Mouse (Mus musculus): ENCODE results near the gene Zfp273. TPM values are rescaled to one million over a fixed set of nuclear protein-coding genes. Genes with fewer than 3 reads are reported as not detected.
"Not testable (repeated sequence)": the region's sequence is repeated elsewhere in the genome, so short reads cannot be mapped to it uniquely, and the experiment has no call there.

The Zfp273 gene
- polyA plus RNA-seq (2015; fragmentation: Nextera tagmentation; extraction: Ambion mirVana), result 9.5 and 10.1 TPM in 2 replicates

DNA sequence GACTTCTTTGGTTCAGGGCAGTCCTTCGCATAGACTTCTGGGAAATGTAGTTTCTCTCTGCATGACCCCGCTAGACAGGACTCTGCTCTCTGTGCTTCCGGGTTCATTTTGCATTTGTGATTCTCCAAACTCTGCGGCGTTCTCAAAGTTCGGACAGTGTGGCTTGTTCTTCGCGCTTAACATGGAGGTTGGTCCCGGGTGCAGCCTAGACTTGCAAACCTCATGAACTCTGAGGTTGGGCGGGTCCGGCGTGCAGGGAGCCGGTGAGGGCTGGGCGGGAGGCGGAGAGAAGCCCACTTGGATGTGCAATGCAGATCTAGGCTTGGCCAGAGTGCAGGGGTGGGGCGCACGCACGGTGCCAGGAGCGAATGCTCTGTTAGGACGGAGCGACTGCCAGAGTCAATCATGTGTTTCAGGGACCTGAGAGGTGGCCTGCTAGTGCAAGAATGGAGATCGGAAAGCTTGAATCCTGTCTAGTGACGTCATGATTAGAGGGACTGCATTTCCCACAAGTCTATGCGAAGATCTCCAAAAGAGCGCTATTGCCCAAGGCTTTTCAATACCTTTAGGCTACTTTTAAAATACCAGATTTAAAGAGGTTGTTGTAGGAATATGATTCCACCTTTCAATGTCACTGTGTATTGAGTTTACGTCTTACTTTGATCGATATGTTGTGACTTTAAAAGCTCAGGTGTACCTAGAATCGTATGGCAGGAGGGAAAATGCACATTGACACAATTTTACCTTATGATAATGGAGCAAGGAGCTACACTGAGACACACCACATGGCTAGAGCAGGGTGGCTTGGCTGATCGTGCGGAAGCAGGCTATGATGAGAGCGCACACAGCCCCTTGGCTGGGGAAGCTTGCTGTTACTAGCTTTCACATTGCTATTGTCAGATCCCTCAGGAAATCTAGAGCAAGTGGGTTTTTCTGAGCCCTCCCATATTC is at the start of gene Zfp273:
Zfp273 (plus strand) TSS at position 31 of the 951 bp plus-strand sequence.
- H3K4me1 ChIP-seq, result peaks cover 3% of the 10 kb centered on the region; the same call in 1 of the 2 replicates
- peak within 1 kb of the TSS; percentile 81 for H3K9ac ChIP-seq
- peak within 1 kb of the TSS; percentile 91 for H3K27ac ChIP-seq
- H3K9me3 ChIP-seq, result 0 out of 2 replicates have a peak, but pooled peaks cover 16% of the 10 kb centered on the region
- peaks cover 17% of the 10 kb centered on the region for H3K36me3 ChIP-seq
- 5% methylated on average over 31 of the region's 31 CpGs for WGBS
- H3K27me3 ChIP-seq, result no peaks in the 10 kb centered on the region
- peak within 1 kb of the TSS; percentile 84 for H3K4me3 ChIP-seq
- peak; percentile 90 for ATAC-seq (ENCODE audit: insufficient number of reproducible peaks, insufficient read depth, low FRiP score, low TSS enrichment, low read depth)
- peak within 1 kb of the TSS; percentile 72 for H3K4me2 ChIP-seq

DNA sequence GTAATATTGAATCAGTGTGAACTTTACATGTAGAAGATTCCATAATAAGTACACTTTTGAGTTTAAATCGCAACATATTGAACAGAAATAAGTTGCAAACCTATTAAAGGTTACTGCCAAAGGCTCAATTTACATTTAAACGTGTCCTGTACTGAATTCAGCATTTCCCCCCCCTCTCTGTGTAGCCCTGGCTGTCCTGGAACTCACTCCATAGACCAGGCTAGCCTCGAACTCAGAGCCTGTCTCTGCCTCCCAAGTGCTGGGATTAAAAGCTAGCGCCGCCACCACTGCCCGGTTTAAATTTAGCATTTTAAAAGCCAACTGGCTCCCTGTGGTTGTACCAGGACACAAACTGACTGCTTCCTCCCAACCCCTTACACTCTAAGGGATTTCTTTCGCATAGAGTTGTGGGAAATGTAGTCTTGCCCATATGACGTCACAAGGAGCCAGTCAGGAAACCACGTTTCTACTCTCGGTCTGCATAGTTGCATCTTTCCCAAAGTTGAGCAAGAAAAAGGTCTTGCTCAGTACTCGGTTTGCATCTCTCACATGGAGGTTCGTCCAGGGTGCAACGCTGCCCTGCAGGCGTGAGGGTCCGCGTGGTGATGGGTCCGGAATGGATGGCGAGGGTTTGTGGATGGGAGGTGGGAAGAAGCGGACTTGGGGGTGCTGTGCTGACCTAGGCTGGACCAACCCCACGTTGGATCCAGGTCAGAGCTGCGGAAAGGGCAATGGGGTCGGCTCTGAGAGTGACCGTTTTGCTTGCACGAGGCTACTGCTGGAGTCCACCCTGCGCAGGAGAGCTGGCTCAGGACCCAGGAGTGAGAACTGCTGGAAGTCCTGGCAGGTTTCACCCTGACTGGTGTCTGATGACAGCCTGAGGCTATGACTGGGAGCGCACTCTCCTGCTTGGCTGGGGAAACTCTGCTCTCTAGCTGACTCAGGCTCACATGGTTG is 34.0 kb upstream of the Zfp273 start, which contains the start of gene Zfp493:
Zfp493 (plus strand) TSS at position 429 of the 957 bp plus-strand sequence.
- H3K36me3 ChIP-seq, result no peaks in the 10 kb centered on the region
- no peaks in the 10 kb centered on the region for H3K9me3 ChIP-seq
- H3K4me2 ChIP-seq, result peak within 1 kb of the TSS; percentile 79
- peak within 1 kb of the TSS; percentile 69 for H3K4me3 ChIP-seq
- H3K9ac ChIP-seq, result peak within 1 kb of the TSS; percentile 79
- H3K27me3 ChIP-seq, result no peaks in the 10 kb centered on the region
- peak; percentile 90 for ATAC-seq (ENCODE audit: insufficient number of reproducible peaks, insufficient read depth, low FRiP score, low TSS enrichment, low read depth)
- peak within 1 kb of the TSS; percentile 49 for H3K27ac ChIP-seq
- peaks cover 4% of the 10 kb centered on the region; the same call in 1 of the 2 replicates for H3K4me1 ChIP-seq
- 6% methylated on average over 26 of the region's 26 CpGs for WGBS

DNA sequence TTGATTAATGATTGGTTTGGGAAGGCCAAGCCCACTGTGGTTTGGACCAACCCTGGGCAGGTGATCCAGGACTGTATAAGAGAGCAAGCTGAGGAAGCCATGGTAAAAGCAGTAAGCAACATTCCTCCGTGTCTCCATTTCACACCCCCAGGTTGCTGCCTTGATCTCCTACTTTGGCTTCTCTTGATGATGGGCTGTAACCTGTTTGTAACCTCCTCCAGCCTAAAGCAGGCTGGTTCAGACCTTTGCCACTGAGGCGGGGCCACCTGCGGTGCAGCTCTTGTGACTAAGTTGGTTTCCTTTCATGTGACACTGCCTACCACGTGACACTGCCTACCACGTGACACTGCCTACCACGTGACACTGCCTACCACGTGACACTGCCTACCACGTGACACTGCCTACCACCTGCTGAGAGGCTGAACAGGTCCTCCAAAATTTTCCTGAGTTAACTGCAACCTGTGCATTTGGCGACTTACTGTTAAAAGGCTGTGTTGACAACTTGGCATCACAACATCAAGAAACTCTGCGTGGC is 21.6 kb upstream of the Zfp273 start:
- Histone ChIP-seq H3K27ac (no peak overlapping the region), H3K9me3 (0 out of 2 replicates have a peak, but pooled peaks cover 3% of the 10 kb centered on the region), H3K9ac (no peak overlapping the region), H3K4me2 (no peak overlapping the region), H3K27me3 (no peaks in the 10 kb centered on the region), H3K4me1 (no peaks in the 10 kb centered on the region), H3K4me3 (no peak overlapping the region), H3K36me3 (peaks cover 6% of the 10 kb centered on the region)
- WGBS, result 90% methylated on average over 10 of the region's 10 CpGs
- no peak for ATAC-seq (ENCODE audit: insufficient number of reproducible peaks, insufficient read depth, low FRiP score, low TSS enrichment, low read depth)

DNA sequence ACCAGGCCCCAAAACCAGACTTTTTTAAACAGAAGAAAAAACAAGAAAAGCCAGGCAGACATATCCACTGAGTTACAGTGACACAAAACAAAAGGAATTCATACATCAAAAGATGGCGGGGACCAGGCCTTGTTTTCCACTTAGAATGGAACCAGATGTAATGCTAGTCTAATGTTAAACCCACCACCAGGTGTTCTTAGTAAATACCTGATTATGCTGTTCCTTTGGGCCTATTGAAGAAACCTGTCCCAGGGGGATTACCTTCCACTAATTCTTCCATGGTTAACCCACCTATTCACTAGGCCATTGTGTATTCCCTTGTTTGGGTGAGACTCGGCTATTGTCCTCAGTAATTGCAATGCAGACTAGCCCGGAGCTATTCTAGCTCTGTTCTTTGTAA is 14.9 kb upstream of the Zfp273 start:
- Histone ChIP-seq H3K9ac (no peak overlapping the region), H3K4me3 (no peak overlapping the region), H3K27ac (no peak overlapping the region), H3K4me1 (no peaks in the 10 kb centered on the region), H3K9me3 (no peaks in the 10 kb centered on the region), H3K4me2 (no peak overlapping the region), H3K27me3 (no peaks in the 10 kb centered on the region), H3K36me3 (no peaks in the 10 kb centered on the region)
- ATAC-seq (ENCODE audit: insufficient number of reproducible peaks, insufficient read depth, low FRiP score, low TSS enrichment, low read depth), result no peak
- 62% methylated on average over 3 of the region's 3 CpGs for WGBS

DNA sequence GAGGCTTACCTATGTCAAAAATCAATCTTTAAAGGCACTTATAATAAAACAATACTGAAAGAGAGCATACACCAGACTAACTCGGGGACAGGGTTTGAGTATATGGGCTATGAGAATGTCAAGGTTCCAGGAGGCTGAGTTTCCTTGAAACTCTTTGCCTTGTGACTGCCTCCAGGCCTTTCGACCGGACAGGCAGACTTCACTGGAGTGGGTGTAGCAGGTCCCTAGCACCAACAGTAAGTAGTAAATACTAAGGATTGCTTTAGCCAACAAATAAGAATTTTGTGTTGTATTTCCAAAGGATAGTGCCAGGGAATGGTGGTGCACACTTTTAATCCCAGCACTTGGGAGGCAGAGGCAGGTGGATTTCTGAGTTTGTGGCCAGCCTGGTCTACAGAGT is 14.4 kb upstream of the Zfp273 start:
- ATAC-seq (ENCODE audit: insufficient number of reproducible peaks, insufficient read depth, low FRiP score, low TSS enrichment, low read depth); H3K27me3 ChIP-seq; H3K9me3 ChIP-seq; H3K9ac ChIP-seq; H3K4me3 ChIP-seq; H3K4me1 ChIP-seq; H3K27ac ChIP-seq; H3K4me2 ChIP-seq; H3K36me3 ChIP-seq: not testable (repeated sequence)
- whole genome bisulfite sequencing, result 86% methylated on average over 3 of the region's 3 CpGs

DNA sequence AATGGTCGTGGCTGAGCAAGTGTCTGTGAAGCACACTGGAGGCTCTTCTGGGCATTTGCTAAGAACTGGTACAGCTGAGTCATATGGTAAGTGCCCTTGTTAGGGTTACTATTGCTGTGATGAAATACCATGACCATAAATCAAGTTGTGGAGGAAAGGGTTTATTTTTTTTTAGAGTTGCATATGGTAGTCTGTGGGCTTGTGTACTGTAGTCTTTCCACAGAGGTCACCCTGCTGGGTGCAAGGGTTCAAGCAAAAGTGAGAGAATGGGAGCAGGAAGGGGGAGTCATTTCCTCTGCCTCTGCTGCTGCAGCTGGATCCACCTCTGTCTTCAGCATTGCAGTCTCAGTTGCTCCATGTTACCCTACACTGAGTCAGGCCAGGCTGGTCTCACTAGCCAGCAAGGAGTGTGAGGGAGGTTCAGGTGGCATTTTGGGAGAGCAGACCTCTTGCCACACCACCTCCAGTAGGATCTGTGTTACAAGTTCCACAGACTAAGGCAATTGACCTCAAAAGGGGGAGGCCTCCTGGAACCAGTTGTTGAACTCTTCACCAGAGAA is 1.8 kb upstream of the Zfp273 start:
- 62% methylated on average over 1 of the region's 1 CpGs for WGBS
- H3K4me3 ChIP-seq, result no peak overlapping the region
- H3K9ac ChIP-seq, result no peak overlapping the region

DNA sequence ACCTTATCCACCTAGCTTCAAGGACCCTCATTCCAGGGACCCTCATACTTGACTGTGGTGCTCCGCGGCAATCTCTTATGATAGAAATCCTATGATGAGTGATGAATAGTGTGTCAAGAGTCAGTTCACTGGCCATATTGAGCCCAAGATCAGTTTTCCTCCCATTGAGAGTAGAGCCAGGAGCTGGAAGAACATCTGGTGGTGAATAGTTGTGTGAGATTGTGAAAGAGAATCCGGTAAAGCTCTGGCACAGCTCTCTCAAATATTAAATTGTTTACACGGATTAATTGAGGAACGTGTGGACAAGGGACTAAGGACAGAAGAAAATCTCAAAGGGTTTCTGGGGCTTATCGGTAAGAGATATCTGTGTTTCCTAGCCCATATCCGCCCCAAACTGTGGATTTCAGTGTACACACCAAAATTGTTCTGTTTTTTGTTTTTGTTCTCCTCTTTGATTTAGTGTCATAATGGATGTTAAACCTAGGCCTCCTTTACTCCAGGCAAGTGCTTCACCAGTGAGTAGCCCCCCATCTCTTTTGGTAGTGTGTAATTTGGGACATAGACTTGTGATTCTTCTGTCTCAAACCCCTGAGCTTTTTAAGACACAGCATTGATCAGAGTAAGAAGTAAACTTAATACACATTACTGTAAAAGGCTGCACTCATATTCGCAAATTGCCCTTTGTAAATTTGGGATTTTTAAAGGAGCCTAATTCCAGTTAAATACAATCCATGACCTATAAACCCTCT is 405 bp upstream of the Zfp273 start:
- Histone ChIP-seq H3K4me3 (peak overlapping the region; percentile 84), H3K9me3 (0 out of 2 replicates have a peak, but pooled peaks cover 11% of the 10 kb centered on the region), H3K9ac (no peak overlapping the region; the same call in 1 of the 2 replicates), H3K36me3 (0 out of 2 replicates have a peak, but pooled peaks cover 10% of the 10 kb centered on the region), H3K27me3 (no peaks in the 10 kb centered on the region), H3K4me1 (peaks cover 3% of the 10 kb centered on the region; the same call in 1 of the 2 replicates), H3K27ac (peak overlapping the region; percentile 91; the same call in 1 of the 2 replicates), H3K4me2 (peak overlapping the region; percentile 72; the same call in 1 of the 2 replicates)
- 76% methylated on average over 8 of the region's 8 CpGs for WGBS
- ATAC-seq (ENCODE audit: insufficient number of reproducible peaks, insufficient read depth, low FRiP score, low TSS enrichment, low read depth), result no peak

More for the DNA sequence above, 1.8 kb upstream of the Zfp273 start:
- ATAC-seq (ENCODE audit: insufficient number of reproducible peaks, insufficient read depth, low FRiP score, low TSS enrichment, low read depth), result no peak
- no peak overlapping the region for H3K27ac ChIP-seq
- 0 out of 2 replicates have a peak, but pooled peaks cover 4% of the 10 kb centered on the region for H3K9me3 ChIP-seq
- 0 out of 2 replicates have a peak, but pooled peaks cover 5% of the 10 kb centered on the region for H3K36me3 ChIP-seq
- no peaks in the 10 kb centered on the region for H3K27me3 ChIP-seq
- peaks cover 3% of the 10 kb centered on the region; the same call in 1 of the 2 replicates for H3K4me1 ChIP-seq
- no peak overlapping the region for H3K4me2 ChIP-seq

DNA sequence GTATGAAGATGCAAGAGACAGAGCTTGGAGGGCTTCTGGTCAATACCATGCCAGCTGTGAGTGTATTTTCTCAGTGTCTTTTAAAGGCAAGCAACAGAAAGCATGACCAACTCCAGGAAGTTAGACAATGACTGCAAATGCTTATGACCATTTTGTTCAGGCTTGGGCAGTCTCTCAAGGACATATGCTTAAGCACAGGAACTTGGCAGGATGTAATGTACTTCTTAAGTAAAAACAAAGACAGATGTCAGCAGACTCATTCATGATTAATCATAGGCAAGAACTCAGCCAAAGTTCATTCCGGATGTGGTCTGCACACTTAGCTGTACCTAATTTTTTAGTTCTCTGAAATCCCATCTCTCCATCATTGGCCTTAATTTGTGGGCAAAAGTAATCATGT is 5.1 kb downstream of the Zfp273 start:
- WGBS, result 83% methylated on average over 1 of the region's 1 CpGs
- H3K4me3 ChIP-seq, result no peak overlapping the region

DNA sequence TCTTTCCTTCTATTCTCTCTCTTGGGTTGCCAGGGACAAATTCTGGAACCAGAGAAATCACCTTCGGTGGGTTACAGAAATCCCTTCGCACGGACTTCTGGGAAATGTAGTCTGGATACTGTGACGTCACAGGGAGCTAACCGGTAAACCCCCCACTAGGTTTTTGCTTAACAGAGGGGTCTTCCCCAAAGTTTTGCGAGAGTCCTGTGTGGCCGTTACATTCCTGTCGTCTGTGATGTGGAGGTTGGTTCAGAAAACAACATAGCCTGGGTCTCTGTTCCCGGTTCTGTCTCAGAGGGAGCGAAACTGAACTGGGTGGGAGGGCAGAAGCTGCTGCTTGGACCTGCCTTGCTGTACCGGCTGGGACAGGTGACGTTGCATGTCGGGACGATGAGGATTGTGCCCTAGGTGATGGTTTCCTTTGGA is 17.4 kb downstream of the Zfp273 start, which contains the start of gene Gm10037:
Gm10037 (plus strand) TSS at position 196 of the 426 bp plus-strand sequence.
- 0 out of 2 replicates have a peak, but pooled peaks have one; percentile 56 for ATAC-seq (ENCODE audit: insufficient number of reproducible peaks, insufficient read depth, low FRiP score, low TSS enrichment, low read depth)
- peak within 1 kb of the TSS; percentile 68 for H3K4me2 ChIP-seq
- peak within 1 kb of the TSS; percentile 62 for H3K4me3 ChIP-seq
- H3K27me3 ChIP-seq, result no peaks in the 10 kb centered on the region
- WGBS, result 2% methylated on average over 14 of the region's 14 CpGs
- H3K27ac ChIP-seq, result no peak within 1 kb of the TSS; the same call in 1 of the 2 replicates
- H3K4me1 ChIP-seq, result no peaks in the 10 kb centered on the region
- H3K9ac ChIP-seq, result peak within 1 kb of the TSS; percentile 76
- H3K9me3 ChIP-seq, result peaks cover 7% of the 10 kb centered on the region; the same call in 1 of the 2 replicates
- peaks cover 12% of the 10 kb centered on the region for H3K36me3 ChIP-seq

More for the DNA sequence above, 5.1 kb downstream of the Zfp273 start:
- Histone ChIP-seq H3K27ac (no peak overlapping the region), H3K27me3 (no peaks in the 10 kb centered on the region), H3K4me2 (no peak overlapping the region), H3K4me1 (peaks cover 3% of the 10 kb centered on the region; the same call in 1 of the 2 replicates), H3K36me3 (peaks cover 44% of the 10 kb centered on the region), H3K9me3 (peaks cover 26% of the 10 kb centered on the region), H3K9ac (no peak overlapping the region)
- ATAC-seq (ENCODE audit: insufficient number of reproducible peaks, insufficient read depth, low FRiP score, low TSS enrichment, low read depth), result no peak

DNA sequence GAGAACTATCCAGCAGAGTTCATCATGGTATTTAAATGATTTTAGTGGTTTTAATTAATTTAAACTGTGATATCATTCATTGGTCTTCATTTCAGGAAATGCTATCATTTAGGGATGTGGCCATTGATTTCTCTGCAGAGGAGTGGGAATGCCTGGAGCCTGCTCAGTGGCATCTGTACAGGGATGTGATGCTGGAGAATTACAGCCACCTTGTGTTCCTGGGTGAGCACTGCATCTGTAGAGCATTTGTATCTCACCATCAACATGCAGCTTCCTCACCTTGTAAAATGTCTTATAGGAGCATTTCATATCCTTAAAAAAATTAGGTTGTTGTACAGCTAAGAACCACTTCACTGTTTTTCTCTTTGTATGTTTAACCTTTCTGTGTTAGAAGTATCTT is 19.6 kb downstream of the Zfp273 start:
- not testable (repeated sequence) for H3K36me3 ChIP-seq; ATAC-seq (ENCODE audit: insufficient number of reproducible peaks, insufficient read depth, low FRiP score, low TSS enrichment, low read depth); H3K9me3 ChIP-seq; H3K27ac ChIP-seq; H3K4me3 ChIP-seq; H3K4me2 ChIP-seq; H3K4me1 ChIP-seq; H3K27me3 ChIP-seq; H3K9ac ChIP-seq
